Mouse (Mus musculus): ENCODE results near the gene Kcnj6.

The Kcnj6 gene

DNA sequence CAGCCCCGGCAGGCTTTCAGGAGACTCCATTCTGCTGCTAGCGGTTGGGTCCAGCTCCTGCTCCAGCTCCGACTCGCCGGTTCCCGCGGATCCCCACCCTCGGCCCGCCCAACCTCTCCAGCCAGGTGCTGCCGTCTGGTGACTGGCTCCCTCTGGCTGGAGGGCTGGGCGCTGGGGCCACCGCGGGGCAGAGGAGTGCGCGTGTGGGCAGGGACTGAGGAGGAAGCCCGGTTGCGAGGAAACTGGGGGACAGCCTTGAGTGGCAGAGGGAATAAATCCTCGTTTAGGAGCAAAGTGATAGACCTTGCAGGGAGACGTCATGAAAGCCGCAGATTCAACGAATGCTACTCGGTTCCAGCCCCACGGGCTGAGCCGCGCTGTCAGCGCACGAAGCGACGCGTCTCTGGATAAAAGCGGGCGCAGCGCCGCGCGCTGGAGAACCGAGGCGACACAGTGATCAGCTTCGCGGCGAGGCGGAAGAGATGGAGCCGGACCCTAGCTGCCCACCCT lies at the start of gene Kcnj6:
Gene Kcnj6 (minus strand): TSS at position 362 of the 510 bp plus-strand sequence.
- DNase-seq: peak; percentile 85

DNA sequence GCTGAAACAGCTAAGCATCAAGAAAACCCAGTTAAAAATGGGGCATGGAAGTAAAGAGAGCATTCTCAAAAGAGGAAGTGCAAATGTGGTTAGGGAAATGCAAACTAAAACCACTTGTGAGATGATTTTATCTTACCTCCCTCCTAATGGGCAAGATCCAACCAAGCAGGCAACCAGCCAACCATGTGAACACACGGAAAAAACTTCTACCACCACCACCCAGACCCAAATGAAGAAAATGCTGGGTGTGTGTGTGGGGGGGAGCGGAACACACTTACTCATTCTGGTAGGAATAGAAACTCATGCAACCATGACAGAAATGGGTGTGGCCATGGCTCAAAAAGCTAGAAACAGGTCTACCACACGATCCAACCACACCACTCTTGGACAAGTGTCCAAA lies 12.4 kb upstream of the Kcnj6 start:
- no peak for DNase-seq

DNA sequence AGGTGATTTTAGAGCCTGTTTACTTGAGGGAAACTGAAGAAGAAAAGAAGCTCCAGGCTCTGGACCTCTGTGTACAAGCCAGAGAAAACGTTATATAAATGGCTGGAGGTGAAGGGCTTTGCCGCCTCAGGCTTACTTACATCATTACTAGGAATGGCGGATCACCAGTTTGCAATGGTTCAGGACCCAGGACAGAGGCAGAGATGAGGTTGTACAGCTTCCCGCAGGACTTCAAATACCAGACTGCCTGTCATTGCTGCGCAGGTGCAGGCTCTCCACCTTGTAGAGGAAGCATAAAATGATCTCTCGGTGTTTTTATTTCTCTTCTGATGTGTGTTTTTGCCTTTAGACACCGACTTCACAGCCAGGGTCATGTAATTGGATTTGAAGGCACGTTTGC lies 7.1 kb upstream of the Kcnj6 start:
- no peak for DNase-seq

DNA sequence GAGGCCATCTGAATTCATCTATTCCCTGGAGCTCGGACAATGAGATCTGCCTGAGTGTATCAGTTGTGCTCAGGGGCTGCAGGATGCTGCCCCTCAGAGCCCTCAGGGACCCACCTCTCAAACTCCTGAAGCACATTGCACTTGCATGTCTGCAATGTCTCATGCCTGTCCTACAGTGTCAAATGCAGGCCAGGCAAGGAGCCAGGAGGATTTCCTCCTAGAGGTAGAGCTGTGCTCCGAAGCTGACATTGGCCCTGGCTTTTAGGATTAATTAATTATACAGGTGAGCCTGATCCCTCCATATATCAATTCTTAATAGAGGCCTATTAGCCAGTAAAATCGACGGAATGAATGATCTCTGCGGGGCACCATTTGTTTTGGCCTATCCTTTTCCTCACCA lies 2.0 kb upstream of the Kcnj6 start:
- DNase-seq: no peak

DNA sequence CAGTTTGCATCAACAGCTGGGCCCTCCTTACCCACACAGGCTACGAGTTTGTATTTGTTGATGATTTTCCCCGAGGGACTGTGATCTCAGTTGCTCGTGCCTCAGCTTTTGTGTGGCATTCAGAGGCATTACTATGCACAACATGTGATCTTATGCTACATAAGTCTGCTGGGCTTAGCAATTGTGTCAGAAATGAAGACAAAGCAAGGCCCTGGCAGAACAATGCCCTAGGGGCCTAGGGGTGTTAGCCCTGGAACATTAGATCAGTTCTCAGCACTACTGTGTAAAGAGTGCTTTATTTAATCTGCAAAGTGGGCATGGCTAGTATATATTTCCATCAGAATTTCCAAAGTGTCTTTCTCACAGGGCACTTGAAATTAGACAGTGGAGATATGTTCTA lies 1.5 kb upstream of the Kcnj6 start:
- no peak for DNase-seq

DNA sequence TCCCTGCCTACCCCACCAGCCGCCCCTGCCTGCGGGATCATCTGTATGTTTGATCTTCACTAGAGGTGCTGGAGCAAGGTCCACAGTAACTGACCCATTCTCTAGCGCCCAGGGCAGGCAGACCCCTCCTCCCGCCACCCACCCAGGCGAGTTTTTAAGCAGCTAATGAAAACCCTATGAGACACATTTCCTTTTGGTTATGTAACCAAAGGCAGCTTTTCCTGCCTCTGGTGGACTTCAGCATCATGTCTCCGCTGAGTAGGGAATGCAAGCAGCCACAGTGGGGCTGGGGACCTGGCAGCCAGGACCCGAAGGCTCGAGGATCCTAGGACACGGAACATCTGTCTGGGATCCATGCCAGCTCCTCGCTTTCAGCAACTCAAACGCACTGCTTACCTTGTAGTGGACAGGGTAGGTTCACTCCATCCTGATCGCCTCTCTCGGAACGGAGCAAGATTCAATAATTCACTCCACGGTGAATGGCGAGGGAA lies 665 bp downstream of the Kcnj6 start:
- peak; percentile 75 for DNase-seq

DNA sequence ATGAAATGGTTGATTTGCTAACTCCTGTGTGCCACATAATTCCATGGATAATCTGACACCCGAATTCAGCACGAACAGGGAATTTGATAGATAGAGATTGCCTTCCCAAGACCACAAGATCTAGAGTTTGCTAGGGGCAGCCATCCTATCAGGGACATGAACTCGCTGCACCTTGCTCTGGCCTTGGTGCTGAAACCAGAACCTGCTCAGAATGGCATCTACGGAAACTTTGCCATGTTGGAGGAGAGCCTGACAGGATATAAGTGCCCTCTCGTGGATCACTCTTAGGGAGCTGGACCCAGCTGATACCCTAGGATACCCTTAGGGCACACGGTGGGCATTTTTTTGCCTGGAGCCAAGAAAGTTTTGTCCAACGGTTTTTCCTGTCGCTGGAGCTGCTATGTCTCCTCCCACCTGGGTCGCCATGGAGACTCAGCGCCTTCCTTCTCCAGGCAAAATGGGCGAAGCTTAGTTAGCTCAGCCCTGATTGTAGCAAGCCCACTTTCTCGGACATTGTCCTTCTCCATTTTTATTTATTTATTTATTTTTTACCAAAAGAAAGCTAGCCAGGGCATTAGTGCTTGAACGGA lies 1.9 kb downstream of the Kcnj6 start:
- DNase-seq: peak; percentile 57

DNA sequence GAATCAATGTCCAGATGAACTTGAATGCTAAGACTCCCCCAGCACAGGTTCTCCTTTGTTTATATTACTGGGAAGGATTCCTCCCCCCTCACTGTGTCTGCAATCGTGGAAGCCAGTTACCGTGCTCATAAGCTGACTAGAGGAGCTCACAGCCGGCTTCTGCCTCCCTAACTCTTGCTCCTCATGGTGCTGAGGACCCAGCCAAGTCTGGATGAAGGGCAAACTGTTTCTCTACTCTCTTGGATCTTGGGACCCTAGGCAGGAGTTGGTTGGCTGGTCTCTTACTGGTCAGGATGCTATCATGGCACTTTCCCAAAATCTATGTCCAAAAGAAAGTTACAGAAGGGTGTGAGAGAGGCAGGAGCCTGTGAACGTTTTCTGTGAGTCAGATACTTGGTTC lies 2.6 kb downstream of the Kcnj6 start:
- DNase-seq: no peak

DNA sequence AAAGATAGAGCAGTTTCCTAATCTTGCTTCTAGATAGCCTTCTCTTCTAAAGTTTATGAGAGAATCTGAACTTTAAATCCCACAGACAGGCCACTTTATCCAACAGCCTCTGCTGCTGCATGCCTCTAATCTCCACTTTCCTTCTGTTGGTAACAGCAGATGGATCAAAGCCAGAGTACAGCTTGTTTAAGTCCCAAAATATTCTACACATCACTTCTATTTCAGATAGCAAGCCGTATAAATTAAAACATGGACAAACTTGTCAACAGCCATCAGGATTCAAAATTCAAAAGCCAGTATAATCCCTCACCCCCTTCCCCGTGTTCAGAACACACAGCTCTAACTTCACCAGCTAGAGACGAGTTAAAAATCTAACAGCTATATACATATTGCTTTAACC lies 3.4 kb downstream of the Kcnj6 start:
- no peak for DNase-seq

DNA sequence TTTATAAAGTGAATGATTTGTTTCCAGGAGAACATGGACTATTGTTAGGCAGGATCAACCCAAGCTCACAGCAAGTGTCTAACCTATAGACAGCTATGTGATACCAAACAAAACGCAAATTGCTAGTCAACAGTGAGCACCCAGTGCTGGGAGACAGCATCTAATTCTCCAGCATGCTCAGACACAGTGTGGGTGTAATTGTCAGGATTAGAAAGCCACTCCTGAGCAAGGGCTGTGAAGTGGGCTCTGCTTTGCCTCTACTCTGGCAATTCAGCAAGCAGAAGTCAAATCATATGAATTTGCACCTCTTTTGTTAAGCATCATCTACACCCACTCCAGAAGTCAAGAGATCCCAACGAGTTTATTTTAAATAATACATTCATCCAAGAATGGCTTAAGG lies 7.4 kb downstream of the Kcnj6 start:
- DNase-seq: peak; percentile 1

DNA sequence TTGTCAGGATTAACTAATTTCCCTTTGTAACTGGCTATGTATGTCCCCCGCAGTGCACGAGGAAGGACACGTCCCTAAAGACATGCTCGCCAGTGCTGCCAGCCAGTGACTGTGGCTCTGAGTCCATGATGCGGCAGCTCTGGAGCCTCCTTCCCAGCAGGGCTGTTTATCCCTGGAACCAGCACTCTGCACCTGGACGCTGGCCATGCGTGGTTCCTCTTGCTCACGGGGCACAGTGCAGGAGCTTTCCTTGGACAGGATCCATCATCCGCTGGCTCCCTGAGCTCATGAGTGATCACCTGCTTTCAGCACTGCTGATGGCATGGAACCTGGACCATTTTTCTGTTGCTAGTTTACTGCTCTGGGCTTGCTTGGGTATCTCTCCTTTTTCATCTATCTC lies 10.8 kb downstream of the Kcnj6 start:
- DNase-seq: peak; percentile 95

DNA sequence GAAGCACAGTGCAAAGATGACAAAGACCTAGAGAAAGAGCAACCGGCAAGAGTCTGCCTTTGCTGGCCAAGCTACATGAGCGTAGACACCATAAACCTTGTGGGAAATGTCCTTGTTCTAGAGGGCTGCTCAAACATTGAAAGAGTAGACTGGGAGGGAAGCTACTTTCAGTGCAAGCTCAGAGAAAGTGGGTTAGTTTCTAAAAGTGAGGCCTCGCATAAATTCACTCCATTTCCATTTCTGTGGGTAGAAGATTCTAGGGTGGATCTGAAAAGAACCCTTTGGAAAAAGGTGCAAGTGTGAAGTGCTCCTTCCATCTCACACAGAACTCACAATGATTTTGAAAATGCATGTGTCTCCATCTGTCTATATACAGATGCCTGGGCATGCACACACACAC lies 13.2 kb downstream of the Kcnj6 start:
- no peak for DNase-seq

DNA sequence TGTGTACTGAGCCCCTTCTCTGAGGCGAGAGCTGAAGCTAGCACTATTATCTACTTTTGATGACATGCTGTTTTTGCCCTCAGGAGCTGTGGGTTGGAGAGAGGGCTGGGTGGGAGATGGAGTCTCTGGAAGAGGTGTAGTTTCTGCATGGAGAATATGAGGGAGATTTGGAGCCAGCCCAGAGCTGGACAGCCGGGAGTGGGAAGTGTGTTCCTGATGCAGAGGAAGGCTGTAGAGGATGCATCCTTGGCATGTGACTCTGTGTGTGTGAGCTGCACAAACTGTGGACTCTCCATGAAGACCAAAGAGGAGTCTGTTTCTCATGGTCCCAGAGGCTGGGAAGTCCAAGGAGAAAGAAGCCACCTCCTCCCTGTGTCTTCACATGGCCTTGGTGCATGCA lies 17.1 kb downstream of the Kcnj6 start:
- DNase-seq: no peak

DNA sequence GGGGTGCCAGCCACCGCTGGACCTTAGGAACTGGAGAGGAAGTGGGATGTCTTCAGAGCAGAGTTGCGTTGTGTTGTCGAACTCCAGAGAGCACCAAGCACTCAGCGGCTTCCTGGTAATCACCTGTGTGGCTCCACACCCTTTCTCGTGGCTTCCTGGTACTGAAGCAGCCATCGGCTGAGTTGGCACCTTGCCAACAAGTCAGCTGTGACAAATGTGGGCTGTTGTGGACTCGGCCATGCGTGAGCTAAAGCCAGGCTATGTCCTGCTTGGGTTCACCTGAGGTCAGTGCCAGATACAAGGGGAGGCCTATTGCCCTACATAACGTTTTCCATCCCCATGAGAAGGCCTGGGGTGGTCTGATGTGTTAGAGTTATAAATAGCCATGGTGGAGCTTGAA lies 18.0 kb downstream of the Kcnj6 start:
- DNase-seq: peak; percentile 58

DNA sequence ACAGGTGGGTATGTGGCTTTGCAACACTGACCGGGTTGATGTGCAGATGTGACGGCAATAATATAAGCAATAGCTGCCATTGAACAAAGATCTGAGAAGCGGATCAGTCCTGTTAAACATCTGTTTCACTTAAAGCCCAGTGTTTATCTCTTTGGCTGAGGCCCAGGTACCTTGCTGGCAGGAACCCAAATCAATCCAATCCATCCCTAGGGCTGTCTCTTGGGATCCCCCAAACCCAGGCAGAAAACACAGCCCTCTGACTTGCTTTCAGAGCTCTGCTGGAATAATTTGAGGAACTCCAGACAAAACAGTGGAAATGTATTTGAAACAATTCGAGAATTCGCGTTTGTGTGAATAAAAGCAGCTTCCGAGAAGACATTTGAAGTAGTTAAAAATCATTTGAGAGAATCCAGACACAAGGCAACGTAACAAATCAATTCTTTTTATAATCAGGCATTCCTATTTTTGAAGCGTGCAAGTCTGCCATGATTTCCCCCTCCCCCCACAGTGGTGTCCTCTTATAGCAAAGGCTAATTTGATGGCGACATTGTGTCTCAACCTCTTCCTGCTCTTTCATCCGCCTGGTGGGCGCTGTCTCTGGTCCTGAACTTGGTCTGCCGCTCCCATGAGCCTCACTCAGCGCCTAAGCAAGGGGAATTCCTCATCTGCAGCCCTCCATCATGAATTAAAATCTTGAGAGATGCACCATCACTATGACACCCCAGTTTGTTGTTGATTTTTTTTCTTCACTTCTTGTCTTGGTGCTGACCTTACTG lies 25.2 kb downstream of the Kcnj6 start:
- no peak for DNase-seq

DNA sequence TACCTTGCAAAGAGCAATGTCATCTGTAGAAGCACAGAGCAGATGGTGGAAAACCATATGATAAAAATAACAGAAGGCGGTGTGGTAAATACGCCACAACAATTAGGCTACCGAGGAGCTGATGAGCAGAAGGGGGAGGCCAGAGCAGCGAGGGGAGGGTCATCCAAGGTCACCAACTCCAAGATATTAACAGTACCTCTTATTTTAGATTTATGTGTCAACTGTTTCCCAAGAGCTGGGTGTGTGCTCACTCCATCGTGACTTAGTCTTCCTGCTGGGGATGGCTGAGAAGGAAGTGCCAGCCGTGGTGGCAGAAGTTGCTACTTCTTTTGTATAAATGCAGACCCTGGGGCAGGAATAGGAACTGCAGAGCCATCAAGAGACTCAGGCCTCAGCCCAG lies 28.6 kb downstream of the Kcnj6 start:
- DNase-seq: peak; percentile 72

DNA sequence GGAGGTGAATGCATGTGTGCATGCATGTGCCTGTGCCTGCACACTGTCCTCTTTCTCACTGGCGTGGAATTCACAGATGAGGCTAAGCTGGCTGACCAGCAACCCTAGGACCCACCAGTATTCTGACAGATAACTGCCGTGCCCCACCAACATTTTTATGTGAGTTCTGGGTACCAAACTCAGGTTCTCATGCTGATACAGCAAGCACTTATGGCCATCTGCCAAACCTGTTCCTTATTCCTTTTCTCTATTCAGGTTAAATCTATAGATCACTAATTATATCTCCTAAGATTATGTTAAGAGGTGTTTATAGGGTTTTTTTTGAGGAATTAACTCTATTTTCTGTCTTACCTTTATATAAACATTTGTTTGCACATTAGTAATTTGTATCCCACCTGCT lies 29.0 kb downstream of the Kcnj6 start:
- no peak for DNase-seq

DNA sequence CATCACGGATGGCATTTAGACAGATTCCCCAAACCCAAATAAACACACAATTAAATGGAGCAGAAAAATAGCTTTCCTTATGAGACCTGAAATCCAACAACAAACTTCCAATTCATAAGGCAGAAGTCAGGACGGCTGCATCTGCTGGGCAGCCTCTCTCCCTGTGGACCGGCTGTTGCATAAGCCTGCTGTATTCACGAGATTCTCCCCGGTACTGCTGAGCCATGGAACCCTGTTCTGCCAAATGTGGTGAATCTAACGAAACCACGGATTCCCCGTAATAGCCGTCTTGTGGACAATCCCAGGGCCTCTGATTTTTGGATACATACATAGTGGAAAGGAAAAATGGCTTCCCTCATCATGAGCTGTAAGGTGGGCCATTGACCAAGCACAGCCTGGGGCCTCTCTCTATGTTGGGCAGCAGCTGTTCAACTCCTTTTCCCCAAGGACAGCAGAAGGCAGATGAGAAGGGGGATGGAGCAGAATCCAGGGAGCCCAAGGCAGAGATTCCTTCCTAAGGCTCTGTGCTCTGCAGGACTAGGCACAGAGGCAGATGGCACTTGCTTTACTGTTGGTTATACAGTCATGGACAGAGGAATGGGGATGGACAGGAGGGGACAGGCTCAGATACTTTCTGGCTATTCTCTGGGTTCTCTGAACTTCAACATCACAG lies 40.2 kb downstream of the Kcnj6 start:
- no peak for DNase-seq

DNA sequence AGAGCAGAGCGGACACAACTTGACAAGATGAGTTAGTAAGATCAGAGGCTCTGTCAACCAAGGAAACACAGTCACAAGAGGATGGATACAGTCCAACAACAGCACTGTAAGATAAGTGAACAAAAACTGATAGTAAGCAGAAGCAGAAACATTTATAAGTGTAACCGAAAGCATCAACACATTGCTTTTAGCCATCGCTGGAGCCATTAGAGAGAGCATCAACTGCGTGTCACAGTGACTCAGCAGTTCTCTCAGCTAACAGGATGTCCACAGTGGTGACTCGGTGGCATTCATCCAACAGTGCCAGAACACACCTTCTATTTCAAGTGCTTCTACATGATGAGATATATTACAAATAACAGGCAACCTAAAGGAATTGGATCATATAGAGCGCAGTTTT lies 41.1 kb downstream of the Kcnj6 start:
- DNase-seq: peak; percentile 66

DNA sequence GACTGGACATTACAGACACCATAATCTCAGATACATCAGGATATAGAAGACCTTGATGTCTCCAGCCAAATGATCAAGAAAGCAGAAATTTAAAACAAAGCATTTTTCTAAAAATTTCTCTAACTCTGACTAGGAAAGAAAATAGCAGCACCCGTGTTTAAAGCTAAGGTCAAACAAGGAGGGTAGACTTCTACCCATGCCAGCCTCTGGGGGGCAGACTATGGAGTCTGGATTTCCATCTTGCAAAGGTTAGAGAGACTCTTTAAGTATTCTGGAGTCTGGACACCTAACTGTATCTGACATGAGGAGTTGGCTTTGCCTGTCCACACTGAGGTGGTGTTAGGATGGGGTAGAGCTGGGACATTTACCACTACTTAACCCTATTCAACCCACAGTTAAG lies 44.2 kb downstream of the Kcnj6 start:
- no peak for DNase-seq

DNA sequence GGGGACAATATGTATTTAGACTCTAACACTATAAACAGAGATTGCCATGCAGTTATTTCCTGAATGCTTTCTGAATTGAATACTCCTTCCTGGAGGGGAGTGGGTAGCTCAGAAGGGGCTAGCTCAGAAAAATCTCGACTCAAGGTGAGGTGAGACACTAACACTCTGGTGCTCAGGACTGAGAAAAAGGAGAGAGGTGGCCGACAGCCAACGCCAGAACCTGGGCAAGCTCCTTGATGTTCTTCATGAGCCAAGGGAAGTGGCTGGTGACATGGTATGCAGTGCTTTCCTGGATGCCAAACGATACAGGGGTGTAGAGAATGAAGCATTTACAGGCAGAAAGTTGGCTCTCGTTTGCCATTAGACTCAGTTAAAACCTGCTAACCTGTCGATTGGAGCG lies 48.3 kb downstream of the Kcnj6 start:
- peak; percentile 54 for DNase-seq

DNA sequence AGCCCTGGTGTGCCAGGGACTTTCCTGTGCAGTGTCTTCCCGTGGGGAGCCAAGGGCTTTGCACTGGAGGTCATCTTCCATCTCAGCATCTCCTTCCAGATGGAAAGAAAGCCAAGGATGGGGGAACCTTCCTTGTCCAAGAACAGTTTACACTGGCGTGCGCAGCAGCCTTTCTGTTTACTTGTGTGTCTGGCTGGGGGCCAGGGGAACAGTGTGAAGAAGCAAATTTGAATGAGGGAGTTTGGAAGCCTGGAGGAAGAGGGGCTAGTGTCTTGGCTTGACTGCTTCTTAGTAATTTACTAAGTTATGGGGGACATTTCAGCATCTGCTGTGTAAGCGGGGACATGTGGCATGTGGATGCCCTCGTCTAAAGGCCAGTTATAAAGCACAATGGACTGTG lies 50.7 kb downstream of the Kcnj6 start:
- DNase-seq: no peak

DNA sequence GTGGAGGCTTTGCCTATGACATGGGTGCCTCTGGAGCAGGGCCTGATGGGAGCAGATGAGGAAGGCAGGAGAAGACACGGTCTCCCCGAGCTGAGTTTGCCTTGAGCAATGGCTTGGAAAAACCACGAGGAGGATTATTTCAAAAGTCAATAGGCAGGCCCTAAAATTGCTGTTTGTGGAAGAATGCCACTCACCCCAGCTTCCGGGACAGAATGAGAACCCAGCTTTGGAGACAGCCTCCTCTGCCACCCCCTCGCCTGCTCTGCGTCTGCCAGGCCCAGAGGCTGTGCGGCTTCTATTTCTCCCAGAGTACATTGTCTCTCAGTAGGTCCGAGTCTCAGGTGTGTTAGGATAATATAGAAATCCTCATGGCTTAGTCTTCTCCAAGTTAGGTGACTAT lies 64.8 kb downstream of the Kcnj6 start:
- DNase-seq: peak; percentile 52
